ENCODE assay signal across 26 mouse cellular contexts in genomic region chr9:35293465-35293864, GRCm38 (mm10). TPM values are rescaled to one million over a fixed set of nuclear protein-coding genes. Genes with fewer than 3 reads are reported as not detected.
DNase-seq lines count a peak whose midpoint lies in the region; ATAC-seq and TF ChIP-seq lines count a peak whose summit lies in the region.
"Had no signal": no experiment of that assay in that cellular context is flagged by ENCODE, and none has a peak within 500 bp of the region (broad histone marks: within the 10 kb centered on the region; RNA-seq: fewer than 3 reads in every experiment).

No protein-coding gene starts in this region.

- no peaks in the 10 kb centered on the region for H3K36me3 ChIP-seq in heart, embryonic 11.5 days (ENCODE audit: control insufficient read depth, insufficient read depth, low read length)
- H3K36me3 ChIP-seq in midbrain, embryonic 10.5 days = no peaks in the 10 kb centered on the region
- H3K36me3 ChIP-seq: embryonic facial prominence, embryonic 13.5 days; forebrain, embryonic 15.5 days; heart, embryonic 13.5 days; hindbrain, embryonic 10.5 days; intestine, embryonic 15.5 days; liver, embryonic 13.5 days; midbrain, embryonic 12.5 days had no signal

- H3K27me3 ChIP-seq in heart, embryonic 11.5 days (ENCODE audit: control insufficient read depth, insufficient read depth, low read length) = 0 out of 2 replicates have a peak, but pooled peaks cover 1% of the 10 kb centered on the region
- peaks cover 59% of the 10 kb centered on the region for H3K27me3 ChIP-seq in midbrain, embryonic 10.5 days (ENCODE audit: low read depth, poor library complexity, severe bottlenecking)
- H3K27me3 ChIP-seq: embryonic facial prominence, embryonic 13.5 days; forebrain, embryonic 15.5 days; heart, embryonic 13.5 days; intestine, embryonic 15.5 days; liver, embryonic 13.5 days had no signal

- WGBS in heart, embryonic 11.5 days (ENCODE audit: insufficient replicate concordance) = 83% methylated on average over 5 of the region's 5 CpGs
- 87% methylated on average over 5 of the region's 5 CpGs for WGBS in midbrain, embryonic 10.5 days

- no peak overlapping the region for H3K4me2 ChIP-seq in heart, embryonic 11.5 days
- H3K4me2 ChIP-seq: embryonic facial prominence, embryonic 13.5 days; forebrain, embryonic 15.5 days; heart, embryonic 13.5 days; intestine, embryonic 15.5 days; liver, embryonic 13.5 days; midbrain, embryonic 12.5 days had no signal

- no peak for TF ChIP-seq POLR2A in brain, embryonic 14.5 days (IDR thresholded peaks at IDR 0.05; ENCODE audit: borderline replicate concordance, extremely low read depth, insufficient read depth, insufficient read length, poor library complexity, severe bottlenecking)

- no peak overlapping the region for H3K4me3 ChIP-seq in heart, embryonic 11.5 days (ENCODE audit: low read depth, low read length)
- no peak overlapping the region for H3K4me3 ChIP-seq in midbrain, embryonic 10.5 days
- H3K4me3 ChIP-seq: embryonic facial prominence, embryonic 13.5 days; erythroblast, embryonic 14.5 days; forebrain, embryonic 15.5 days; heart, embryonic 13.5 days; hindbrain, embryonic 10.5 days; intestine, embryonic 15.5 days; left cerebral cortex, adult 2 months; liver, embryonic 13.5 days; midbrain, embryonic 12.5 days had no signal

- no peak overlapping the region for H3K9ac ChIP-seq in heart, embryonic 11.5 days (ENCODE audit: low read depth, low read length)
- H3K9ac ChIP-seq: embryonic facial prominence, embryonic 13.5 days; forebrain, embryonic 15.5 days; heart, embryonic 13.5 days; intestine, embryonic 15.5 days; liver, embryonic 13.5 days; midbrain, embryonic 12.5 days had no signal

- DNase-seq in frontal cortex, postnatal 14 days (ENCODE audit: low spot score in 2 of 2) = no peak
- peak; percentile 72 for DNase-seq in heart, adult 8-10 months (ENCODE audit: low spot score)
- peak; percentile 26 for DNase-seq in brain, embryonic 14.5 days (ENCODE audit: low read depth)
- DNase-seq in telencephalon, adult 2 months (ENCODE audit: low read depth, low spot score) = peak; percentile 35
- no peak for DNase-seq in midbrain, embryonic 10.5 days (ENCODE audit: low spot score)
- DNase-seq: adrenal gland, postnatal 25 days; cerebellum, adult 11-12 months; cerebellum, postnatal 10 days; kidney, adult 8-10 months; kidney, postnatal 10 days; liver, embryonic 13.5 days; lung, adult 2 months; thymus, adult 2 months; thymus, postnatal 4 days had no signal

- H3K27ac ChIP-seq in heart, embryonic 11.5 days (ENCODE audit: low read depth, low read length) = no peak overlapping the region
- no peak overlapping the region for H3K27ac ChIP-seq in midbrain, embryonic 10.5 days (replicated peaks)
- H3K27ac ChIP-seq: embryonic facial prominence, embryonic 13.5 days; forebrain, embryonic 15.5 days; heart, embryonic 13.5 days; hindbrain, embryonic 10.5 days; intestine, embryonic 15.5 days; left cerebral cortex, adult 2 months; liver, embryonic 13.5 days; macrophage; midbrain, embryonic 12.5 days had no signal

- no peaks in the 10 kb centered on the region for H3K9me3 ChIP-seq in heart, embryonic 11.5 days (replicated peaks; ENCODE audit: control insufficient read depth, low read length)
- peaks cover 6% of the 10 kb centered on the region; the same call in 1 of the 2 replicates for H3K9me3 ChIP-seq in midbrain, embryonic 10.5 days (replicated peaks)
- H3K9me3 ChIP-seq: forebrain, embryonic 15.5 days; intestine, embryonic 15.5 days; liver, embryonic 13.5 days had no signal

- no peaks in the 10 kb centered on the region for H3K4me1 ChIP-seq in heart, embryonic 11.5 days (ENCODE audit: control insufficient read depth, insufficient read depth, low read length)
- peaks cover 24% of the 10 kb centered on the region for H3K4me1 ChIP-seq in midbrain, embryonic 10.5 days
- H3K4me1 ChIP-seq: forebrain, embryonic 15.5 days; liver, embryonic 13.5 days had no signal

- TF ChIP-seq CTCF in brain, embryonic 14.5 days (IDR thresholded peaks at IDR 0.05; ENCODE audit: borderline replicate concordance, extremely low read depth, insufficient read depth, insufficient read length) = no peak

- ATAC-seq in frontal cortex, adult (ENCODE audit: low TSS enrichment) = peak; percentile 62; the same call in 1 of the 2 replicates
- no peak for ATAC-seq in heart, embryonic 11.5 days (replicated peaks; ENCODE audit: insufficient number of reproducible peaks, low FRiP score, low TSS enrichment)
- ATAC-seq: forebrain, embryonic 15.5 days; hindbrain, embryonic 16.5 days; intestine, embryonic 15.5 days had no signal

RNA-seq across cellular contexts. Expression of gene Rpusd4, which starts 25.8 kb away (rescaled TPM):
- total RNA-seq in heart, adult 8-10 months (2022) = 10 to 100 TPM; 12.7 to 14.5 (median 13.7) TPM
- polyA plus RNA-seq in heart, embryonic 11.5 days (2014; fragmentation: Nextera tagmentation; extraction: Ambion mirVana) = 25.0 and 28.3 TPM in 2 replicates
- polyA plus RNA-seq in brain, embryonic 14.5 days (2012; rRNA removed) = 16.3 and 16.4 TPM in 2 replicates
- polyA plus RNA-seq in midbrain, embryonic 10.5 days (2016; fragmentation: Nextera tagmentation; extraction: Ambion mirVana) = 28.6 and 32.2 TPM in 2 replicates

RNA-seq across cellular contexts. Expression of gene Fam118b, which starts 25.9 kb away (rescaled TPM):
- 10 to 100 TPM; 13.6 to 17.4 (median 14.5) TPM for total RNA-seq in heart, adult 8-10 months (2022)
- polyA plus RNA-seq in heart, embryonic 11.5 days (2014; fragmentation: Nextera tagmentation; extraction: Ambion mirVana) = 27.3 and 30.3 TPM in 2 replicates
- 42.5 and 56.3 TPM in 2 replicates for polyA plus RNA-seq in brain, embryonic 14.5 days (2012; rRNA removed)
- polyA plus RNA-seq in midbrain, embryonic 10.5 days (2016; fragmentation: Nextera tagmentation; extraction: Ambion mirVana) = 71.7 and 72.7 TPM in 2 replicates

Comparison
In these comparisons a context has a peak if more than half of its experiments do, and no peak if none do; other contexts are left out.
1. DNase-seq: peak in heart, adult 8-10 months (single experiment), brain, embryonic 14.5 days (single experiment) and telencephalon, adult 2 months (single experiment); none in frontal cortex, postnatal 14 days (0 of 2) and midbrain, embryonic 10.5 days (single experiment).